Mouse (Mus musculus) midbrain, embryonic 11.5 days (tissue): ENCODE measurements at regions not wholly inside any gene's neighbourhood (a gene's known extent, or its start where the extent isn't known, plus 50 kb on each side); places are given as distances from the start of the nearest gene placed in this dataset.
A peak's percentile ranks its signal among the peaks of the same experiment; 100 is the strongest.

Experiments
- ATAC-seq: fragments of 200-750 bp; cut with Nextera tagmentation; 2 replicates; pipeline ENCODE4 v1.8.0; 2017; ENCODE audit warnings: moderate TSS enrichment, moderate library complexity; ENCODE audit not compliant: low FRiP score
- DNase-seq: peaks from one replicate; pipeline ENCODE4 v3.0.0; 2015; ENCODE audit warnings: low spot score; ENCODE audit errors: missing footprints
- H3K27ac ChIP-seq: fragments of 300-500 bp; sonication (generic); 2 replicates; pipeline ENCODE4 v1.5.1; 2014; ENCODE audit warnings: low read depth, low read length
- H3K27me3 ChIP-seq: fragments of 300-500 bp; sonication (generic); 2 replicates; pipeline ENCODE4 v1.6.1; 2014; ENCODE audit warnings: mild to moderate bottlenecking, low read length, moderate library complexity, mixed read lengths; ENCODE audit not compliant: control insufficient read depth, insufficient read depth
- H3K36me3 ChIP-seq: fragments of 300-500 bp; sonication (generic); 2 replicates; pipeline ENCODE4 v1.6.1; 2014; ENCODE audit warnings: mild to moderate bottlenecking, low read length, moderate library complexity, mixed read lengths; ENCODE audit not compliant: control insufficient read depth, insufficient read depth
- H3K4me1 ChIP-seq: fragments of 300-500 bp; sonication (generic); 2 replicates; pipeline ENCODE4 v1.6.1; 2014; ENCODE audit warnings: low read length; ENCODE audit not compliant: control insufficient read depth, insufficient read depth
- H3K4me2 ChIP-seq: fragments of 300-500 bp; sonication (generic); 2 replicates; pipeline ENCODE4 v1.6.1; 2014; ENCODE audit warnings: mild to moderate bottlenecking, moderate library complexity
- H3K4me3 ChIP-seq: fragments of 300-500 bp; sonication (generic); 2 replicates; pipeline ENCODE4 v1.5.1; 2014; ENCODE audit warnings: low read depth, low read length
- H3K9ac ChIP-seq: fragments of 300-500 bp; sonication (generic); 2 replicates; pipeline ENCODE4 v1.6.1; 2014; ENCODE audit warnings: low read length
- H3K9me3 ChIP-seq: fragments of 300-500 bp; sonication (generic); 2 replicates; pipeline ENCODE4 v1.6.1; 2016; ENCODE audit warnings: low read length; ENCODE audit not compliant: control insufficient read depth
- WGBS: fragments of 180-500 bp; shearing (Covaris S2); extraction: QIAGEN DNeasy Blood & Tissue Kit; methylation state at CpG from one replicate; pipeline ENCODE4 v1.1.7; 2014; 5-methylcytosine and 5-hydroxymethylcytosine counted together

DNA sequence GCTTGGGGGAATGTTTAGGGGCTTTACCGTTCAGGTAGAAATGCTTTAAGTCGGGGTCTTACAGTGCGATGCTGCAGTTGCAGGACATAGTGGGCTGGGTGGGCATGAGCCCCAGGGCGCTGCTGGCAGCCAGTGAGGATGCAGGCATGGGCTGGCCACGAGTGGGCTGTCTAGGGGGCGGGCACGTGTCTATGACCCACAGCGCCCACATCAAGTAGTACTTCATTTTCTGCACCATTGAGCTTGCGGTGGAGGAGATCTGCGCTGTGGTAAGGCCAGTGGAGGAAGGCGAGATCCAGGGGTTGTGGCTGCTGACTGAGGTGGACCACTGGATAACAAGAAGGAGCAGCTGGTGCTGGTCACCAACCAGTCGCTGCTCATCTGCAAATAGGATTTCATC, 52.4 kb upstream of the Olfr291 start:
- ATAC-seq = no peak
- no peak overlapping the region for H3K4me2 ChIP-seq
- H3K27ac ChIP-seq = no peak overlapping the region

GRCm38 (mm10) chr7:84794655-84795054, 58.7 kb upstream of the Olfr291 start:
- Histone ChIP-seq H3K4me2 (no peak overlapping the region), H3K4me3 (no peak overlapping the region), H3K4me1 (no peaks in the 10 kb centered on the region), H3K27ac (no peak overlapping the region), H3K9me3 (no peaks in the 10 kb centered on the region), H3K36me3 (no peaks in the 10 kb centered on the region), H3K27me3 (no peaks in the 10 kb centered on the region), H3K9ac (no peak overlapping the region)
- no peak for ATAC-seq
- DNase-seq = no peak
- 14% methylated on average over 1 of the region's 1 CpGs for WGBS

More for the DNA sequence above, 52.4 kb upstream of the Olfr291 start:
- Histone ChIP-seq H3K4me3 (no peak overlapping the region), H3K27me3 (no peaks in the 10 kb centered on the region), H3K36me3 (no peaks in the 10 kb centered on the region), H3K4me1 (no peaks in the 10 kb centered on the region), H3K9me3 (no peaks in the 10 kb centered on the region), H3K9ac (no peak overlapping the region)
- DNase-seq = no peak
- 27% methylated on average over 12 of the region's 12 CpGs for WGBS

DNA sequence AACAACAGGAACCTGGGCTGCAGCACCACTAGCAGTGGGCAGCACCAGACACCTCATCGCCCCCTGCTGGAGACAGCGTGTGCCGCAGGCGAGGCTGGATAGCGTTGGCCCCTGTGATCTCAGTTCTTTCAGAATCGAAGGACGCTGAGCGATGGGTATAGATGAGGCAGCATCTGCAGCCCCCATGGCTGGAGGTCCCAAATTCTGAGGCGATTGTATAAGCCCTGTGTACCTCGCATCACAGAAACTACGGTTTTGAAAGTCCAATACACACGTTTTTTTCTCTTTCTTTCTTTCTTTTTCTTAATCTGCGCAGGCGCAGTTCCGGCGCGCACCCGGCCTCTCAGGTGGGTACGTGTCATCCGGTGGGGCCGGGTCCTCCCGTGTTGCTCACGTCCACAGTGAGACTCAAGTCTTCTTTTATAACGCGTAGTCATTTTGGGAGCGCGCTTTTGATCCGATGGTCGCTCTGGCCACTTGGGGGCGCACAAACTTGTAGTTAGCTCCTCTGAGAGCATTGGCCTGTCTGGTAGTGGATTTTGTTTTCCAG, 74.0 kb upstream of the Olfr291 start:
- peak overlapping the region; percentile 50 for H3K4me3 ChIP-seq
- DNase-seq (peak; percentile 99), ATAC-seq (peak; percentile 98)
- no peak overlapping the region; the same call in 1 of the 2 replicates for H3K27ac ChIP-seq
- no peaks in the 10 kb centered on the region for H3K4me1 ChIP-seq
- no peaks in the 10 kb centered on the region for H3K27me3 ChIP-seq
- no peaks in the 10 kb centered on the region for H3K9me3 ChIP-seq
- under 1% methylated on average over 30 of the region's 30 CpGs for WGBS
- peak overlapping the region; percentile 63 for H3K4me2 ChIP-seq
- peak overlapping the region; percentile 71 for H3K9ac ChIP-seq
- no peaks in the 10 kb centered on the region for H3K36me3 ChIP-seq

- Histone ChIP-seq H3K4me1 (no peaks in the 10 kb centered on the region), H3K27ac (no peak overlapping the region), H3K4me3 (no peak overlapping the region), H3K36me3 (no peaks in the 10 kb centered on the region), H3K27me3 (no peaks in the 10 kb centered on the region), H3K9me3 (no peaks in the 10 kb centered on the region), H3K4me2 (no peak overlapping the region), H3K9ac (no peak overlapping the region)
- no peak for DNase-seq
- no peak for ATAC-seq
These were observed 75.7 kb upstream of the Olfr291 start for GRCm38 (mm10) chr7:84777696-84778095.

GRCm38 (mm10) chr7:84756261-84756660, 66.5 kb upstream of the Zfand6 start:
- no peak overlapping the region for H3K27ac ChIP-seq
- WGBS = 85% methylated on average over 3 of the region's 3 CpGs
- no peaks in the 10 kb centered on the region for H3K36me3 ChIP-seq
- ATAC-seq (no peak), DNase-seq (no peak)
- no peak overlapping the region for H3K4me3 ChIP-seq
- H3K27me3 ChIP-seq = no peaks in the 10 kb centered on the region
- H3K9ac ChIP-seq = no peak overlapping the region
- H3K4me2 ChIP-seq = no peak overlapping the region
- no peaks in the 10 kb centered on the region for H3K4me1 ChIP-seq
- H3K9me3 ChIP-seq = no peaks in the 10 kb centered on the region

DNA sequence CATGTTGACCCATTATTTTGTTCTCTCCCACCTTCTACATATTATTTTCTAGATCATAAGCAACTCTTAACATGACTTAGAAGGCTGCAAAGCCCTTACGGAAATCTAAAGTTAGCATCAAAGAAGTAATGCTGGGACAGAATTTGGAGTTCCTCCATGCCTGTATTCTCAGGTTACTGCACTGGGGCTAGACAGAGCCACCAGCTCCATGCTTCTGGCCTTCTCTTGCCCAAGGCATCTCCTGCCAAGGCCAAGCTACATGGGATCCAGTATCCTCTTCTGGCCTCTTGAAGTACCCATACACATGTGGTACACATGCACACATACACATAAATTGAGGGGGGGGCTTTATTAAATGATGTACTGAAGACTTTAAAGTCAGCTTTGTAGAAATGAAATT, 63.6 kb upstream of the Zfand6 start:
- H3K4me3 ChIP-seq = no peak overlapping the region
- no peak for ATAC-seq
- H3K27ac ChIP-seq = no peak overlapping the region
- H3K9ac ChIP-seq = no peak overlapping the region
- no peaks in the 10 kb centered on the region for H3K36me3 ChIP-seq
- H3K4me2 ChIP-seq = no peak overlapping the region
- DNase-seq = no peak
- no peaks in the 10 kb centered on the region for H3K9me3 ChIP-seq
- 91% methylated on average over 1 of the region's 1 CpGs for WGBS
- peaks cover 2% of the 10 kb centered on the region; the same call in 1 of the 2 replicates for H3K27me3 ChIP-seq
- H3K4me1 ChIP-seq = peaks cover 3% of the 10 kb centered on the region; the same call in 1 of the 2 replicates

GRCm38 (mm10) chr7:84749434-84750301, 59.9 kb upstream of the Zfand6 start:
- peak overlapping the region; percentile 46 for H3K4me2 ChIP-seq
- peaks cover 2% of the 10 kb centered on the region; the same call in 1 of the 2 replicates for H3K27me3 ChIP-seq
- H3K27ac ChIP-seq = no peak overlapping the region
- DNase-seq = peak; percentile 98
- 5% methylated on average over 21 of the region's 21 CpGs for WGBS
- H3K36me3 ChIP-seq = no peaks in the 10 kb centered on the region
- peaks cover 3% of the 10 kb centered on the region; the same call in 1 of the 2 replicates for H3K4me1 ChIP-seq
- no peaks in the 10 kb centered on the region for H3K9me3 ChIP-seq
- H3K4me3 ChIP-seq = peak overlapping the region; percentile 35
- peak overlapping the region; percentile 64 for H3K9ac ChIP-seq
- ATAC-seq = peak; percentile 88

DNA sequence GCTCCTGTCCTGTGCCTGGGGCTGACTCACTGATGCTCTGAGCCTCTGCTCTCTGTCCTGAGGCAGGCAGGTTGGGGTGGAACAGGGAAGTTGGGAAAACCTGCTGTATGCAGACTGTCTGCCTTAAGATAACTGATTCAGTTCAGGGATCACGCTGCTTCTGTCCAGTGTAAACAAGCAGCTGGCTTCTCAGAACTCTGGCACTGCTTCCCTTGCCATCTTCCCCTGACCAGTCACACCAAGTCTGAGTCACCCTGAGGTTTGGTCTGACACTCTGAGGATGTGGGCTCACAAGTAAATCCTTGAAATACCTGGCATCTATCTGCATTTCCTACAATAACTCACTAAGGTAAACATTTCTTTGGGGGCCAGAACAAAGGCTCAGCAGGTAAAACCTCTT, 58.1 kb upstream of the Zfand6 start:
- WGBS = 67% methylated on average over 1 of the region's 1 CpGs
- H3K27ac ChIP-seq = no peak overlapping the region
- no peaks in the 10 kb centered on the region for H3K9me3 ChIP-seq
- no peaks in the 10 kb centered on the region for H3K36me3 ChIP-seq
- H3K27me3 ChIP-seq = peaks cover 2% of the 10 kb centered on the region; the same call in 1 of the 2 replicates
- no peak overlapping the region for H3K4me3 ChIP-seq
- no peak overlapping the region for H3K9ac ChIP-seq
- DNase-seq (no peak), ATAC-seq (no peak)
- H3K4me1 ChIP-seq = peaks cover 3% of the 10 kb centered on the region; the same call in 1 of the 2 replicates
- no peak overlapping the region for H3K4me2 ChIP-seq

DNA sequence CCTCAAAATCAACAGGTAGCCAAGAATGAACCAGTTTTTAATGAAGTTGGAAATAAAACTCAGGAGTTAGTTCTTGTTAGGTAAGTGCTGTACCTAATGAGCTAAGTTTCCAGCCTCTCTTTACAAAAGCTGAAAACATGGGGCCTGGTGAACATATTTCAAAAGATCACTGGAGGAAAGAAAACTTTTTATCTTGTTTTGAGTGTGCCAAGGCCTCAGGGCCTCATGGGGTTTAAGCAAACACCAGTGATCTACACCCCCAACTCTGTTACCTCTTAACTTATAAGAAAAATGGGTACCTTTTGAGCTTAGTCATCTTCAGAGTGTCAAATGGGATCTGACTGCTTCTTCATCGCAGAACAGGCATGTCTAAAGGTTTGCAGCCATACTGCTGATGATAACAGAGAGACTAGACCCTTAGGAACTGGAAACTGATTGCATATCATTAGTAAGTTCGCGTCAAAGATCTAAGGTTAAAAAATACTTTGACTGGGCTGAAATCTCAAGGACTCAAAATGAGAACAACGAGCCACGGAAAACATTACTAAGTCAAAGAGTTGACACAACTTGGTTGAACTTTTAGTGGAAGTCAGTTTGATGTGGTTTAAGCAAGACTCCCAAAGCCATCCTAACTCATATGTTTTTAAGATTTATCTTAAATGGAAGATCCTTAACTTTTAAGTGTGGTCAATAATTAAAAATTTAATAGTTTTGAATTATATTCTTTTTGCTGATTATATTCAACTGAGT, 54.7 kb upstream of the Zfand6 start:
- ATAC-seq (no peak), DNase-seq (no peak)
- Histone ChIP-seq H3K27me3 (peaks cover 2% of the 10 kb centered on the region; the same call in 1 of the 2 replicates), H3K9ac (no peak overlapping the region), H3K36me3 (no peaks in the 10 kb centered on the region), H3K27ac (no peak overlapping the region), H3K4me2 (no peak overlapping the region), H3K9me3 (no peaks in the 10 kb centered on the region), H3K4me3 (no peak overlapping the region), H3K4me1 (peaks cover 1% of the 10 kb centered on the region; the same call in 1 of the 2 replicates)
- 94% methylated on average over 5 of the region's 5 CpGs for WGBS
